10 mouse cellular contexts compared by ENCODE assay signal in the genomic region with DNA sequence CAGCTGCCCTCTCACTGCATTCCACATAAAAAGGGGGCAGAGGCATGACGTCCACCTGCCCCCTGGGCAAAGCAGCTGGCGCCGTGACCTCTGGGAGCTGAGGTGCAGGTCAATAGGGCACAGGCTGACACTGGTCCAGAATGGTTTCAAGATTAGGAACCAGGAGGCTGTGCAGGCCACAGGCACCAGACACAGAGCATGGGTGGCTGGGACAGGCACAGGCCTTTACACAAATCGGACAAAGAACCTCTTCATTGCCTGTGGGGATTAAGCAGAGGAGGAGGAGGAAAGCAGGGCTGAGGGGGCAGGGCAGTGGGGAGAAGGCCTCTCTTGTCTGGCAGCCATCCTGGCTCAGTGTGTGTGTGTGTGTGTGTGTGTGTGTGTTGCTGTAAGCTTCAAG. TPM values are rescaled to one million over a fixed set of nuclear protein-coding genes. Genes with fewer than 3 reads are reported as not detected.
DNase-seq lines count a peak whose midpoint lies in the region; ATAC-seq and TF ChIP-seq lines count a peak whose summit lies in the region.
"Had no signal": no experiment of that assay in that cellular context is flagged by ENCODE, and none has a peak within 500 bp of the region (broad histone marks: within the 10 kb centered on the region; RNA-seq: fewer than 3 reads in every experiment).

No protein-coding gene starts in this region.

- no peak for TF ChIP-seq CTCF in cortical plate, adult 2 months (IDR thresholded peaks at IDR 0.05; ENCODE audit: extremely low read depth, insufficient read depth, low read length)

- no peaks in the 10 kb centered on the region for H3K27me3 ChIP-seq in heart, embryonic 10.5 days (ENCODE audit: insufficient read depth, poor library complexity, severe bottlenecking)
- no peaks in the 10 kb centered on the region for H3K27me3 ChIP-seq in hindbrain, embryonic 11.5 days (ENCODE audit: control insufficient read depth, insufficient read depth, low read length)
- H3K27me3 ChIP-seq: embryonic facial prominence, embryonic 15.5 days had no signal

- intact Hi-C loops in heart, postnatal 25 days (cut with DNase I), result no loop called here
- intact Hi-C loops in heart, postnatal 10 days (cut with DNase I), result no loop called here

- ATAC-seq in hindbrain, embryonic 11.5 days (ENCODE audit: low FRiP score), result no peak

- H3K9ac ChIP-seq in hindbrain, embryonic 11.5 days (ENCODE audit: low read depth, low read length), result no peak overlapping the region
- H3K9ac ChIP-seq: embryonic facial prominence, embryonic 15.5 days had no signal

- H3K4me1 ChIP-seq in heart, embryonic 10.5 days, result peaks cover 21% of the 10 kb centered on the region
- no peaks in the 10 kb centered on the region for H3K4me1 ChIP-seq in cortical plate, adult 2 months (ENCODE audit: control insufficient read depth, insufficient read depth, low read length)
- 0 out of 2 replicates have a peak, but pooled peaks cover 2% of the 10 kb centered on the region for H3K4me1 ChIP-seq in hindbrain, embryonic 11.5 days (replicated peaks; ENCODE audit: control insufficient read depth, insufficient read depth, low read length)
- H3K4me1 ChIP-seq: embryonic facial prominence, embryonic 15.5 days had no signal

- H3K36me3 ChIP-seq in heart, embryonic 10.5 days, result peaks cover 19% of the 10 kb centered on the region
- no peaks in the 10 kb centered on the region for H3K36me3 ChIP-seq in hindbrain, embryonic 11.5 days (ENCODE audit: control insufficient read depth, insufficient read depth, low read length)

- peak overlapping the region; percentile 30 for H3K27ac ChIP-seq in heart, embryonic 10.5 days
- H3K27ac ChIP-seq in cortical plate, adult 2 months (ENCODE audit: insufficient read depth, low read length), result 0 out of 2 replicates have a peak overlapping the region, but pooled peaks have one; percentile 40
- H3K27ac ChIP-seq in hindbrain, embryonic 11.5 days (ENCODE audit: low read depth, low read length), result no peak overlapping the region
- H3K27ac ChIP-seq: embryonic facial prominence, embryonic 15.5 days had no signal

- no peak overlapping the region for H3K4me2 ChIP-seq in hindbrain, embryonic 11.5 days (replicated peaks; ENCODE audit: low read depth, low read length)
- H3K4me2 ChIP-seq: embryonic facial prominence, embryonic 15.5 days had no signal

- 63% methylated on average over 4 of the region's 4 CpGs for WGBS in heart, embryonic 10.5 days
- WGBS in hindbrain, embryonic 11.5 days, result 66% methylated on average over 4 of the region's 4 CpGs

- no peaks in the 10 kb centered on the region for H3K9me3 ChIP-seq in heart, embryonic 10.5 days
- no peaks in the 10 kb centered on the region for H3K9me3 ChIP-seq in hindbrain, embryonic 11.5 days (ENCODE audit: control insufficient read depth, low read length)
- H3K9me3 ChIP-seq: embryonic facial prominence, embryonic 15.5 days had no signal

- no peak for DNase-seq in heart, embryonic 10.5 days (ENCODE audit: low spot score)
- DNase-seq in heart, postnatal 25 days (ENCODE audit: low spot score), result no peak
- DNase-seq in hindbrain, embryonic 11.5 days (ENCODE audit: low spot score), result peak; percentile 15
- DNase-seq in mesoderm, embryonic 11.5 days (ENCODE audit: low read depth, low spot score), result peak; percentile 37
- DNase-seq in thymus, postnatal 36 days, result no peak
- DNase-seq in heart, postnatal 10 days, result no peak
- no peak for DNase-seq in spleen, postnatal 4 days (ENCODE audit: low spot score in 2 of 2)
- DNase-seq: thymus, postnatal 14 days had no signal

- no peak overlapping the region for H3K4me3 ChIP-seq in heart, embryonic 10.5 days
- no peak overlapping the region for H3K4me3 ChIP-seq in cortical plate, adult 2 months (ENCODE audit: insufficient read depth, low read length)
- no peak overlapping the region for H3K4me3 ChIP-seq in hindbrain, embryonic 11.5 days (ENCODE audit: low read depth, low read length)
- H3K4me3 ChIP-seq: embryonic facial prominence, embryonic 15.5 days had no signal

- no peak for TF ChIP-seq POLR2A in cortical plate, adult 2 months (IDR thresholded peaks at IDR 0.05; ENCODE audit: extremely low read depth, insufficient read depth, low read length)

RNA-seq across cellular contexts. Expression of gene Saysd1, which starts 5.8 kb away (rescaled TPM):
- polyA plus RNA-seq in heart, embryonic 10.5 days (2016; fragmentation: Nextera tagmentation; extraction: Ambion mirVana), result 7.8 and 10.5 TPM in 2 replicates
- total RNA-seq in heart, postnatal 25 days (2021), result 1 to 10 TPM; 2.4 to 2.7 TPM
- 8.2 and 8.3 TPM in 2 replicates for polyA plus RNA-seq in cortical plate, adult 2 months (2012; rRNA removed)
- polyA plus RNA-seq in hindbrain, embryonic 11.5 days (2014; fragmentation: Nextera tagmentation; extraction: Ambion mirVana), result 12.9 and 14.9 TPM in 2 replicates
- total RNA-seq in heart, postnatal 10 days (2021), result 1 to 10 TPM; 2.5 to 2.8 TPM

RNA-seq across cellular contexts. Expression of gene Kcnk5, which starts 37.5 kb away (rescaled TPM):
- polyA plus RNA-seq in heart, embryonic 10.5 days (2016; fragmentation: Nextera tagmentation; extraction: Ambion mirVana), result 4.4 and 7.1 TPM in 2 replicates
- under 1 TPM; 0.55 to 0.56 TPM for total RNA-seq in heart, postnatal 25 days (2021)
- polyA plus RNA-seq in cortical plate, adult 2 months (2012; rRNA removed), result 0.55 and 0.71 TPM in 2 replicates
- 4.6 and 8.5 TPM in 2 replicates for polyA plus RNA-seq in hindbrain, embryonic 11.5 days (2014; fragmentation: Nextera tagmentation; extraction: Ambion mirVana)
- total RNA-seq in heart, postnatal 10 days (2021), result 1 to 10 TPM; 1.1 to 1.4 TPM

Comparison
In these comparisons a context has a peak if more than half of its experiments do, and no peak if none do; other contexts are left out.
1. DNase-seq: peak in hindbrain, embryonic 11.5 days (single experiment) and mesoderm, embryonic 11.5 days (single experiment); none in heart, embryonic 10.5 days (single experiment), heart, postnatal 25 days (single experiment), thymus, postnatal 36 days (0 of 2), heart, postnatal 10 days (0 of 2) and spleen, postnatal 4 days (0 of 2).